Mouse (Mus musculus): ENCODE results near the gene Glis2. TPM values are rescaled to one million over a fixed set of nuclear protein-coding genes. Genes with fewer than 3 reads are reported as not detected.

The Glis2 gene
- polyA plus RNA-seq, 1 experiment from 2014 or later, result 31.3 TPM

DNA sequence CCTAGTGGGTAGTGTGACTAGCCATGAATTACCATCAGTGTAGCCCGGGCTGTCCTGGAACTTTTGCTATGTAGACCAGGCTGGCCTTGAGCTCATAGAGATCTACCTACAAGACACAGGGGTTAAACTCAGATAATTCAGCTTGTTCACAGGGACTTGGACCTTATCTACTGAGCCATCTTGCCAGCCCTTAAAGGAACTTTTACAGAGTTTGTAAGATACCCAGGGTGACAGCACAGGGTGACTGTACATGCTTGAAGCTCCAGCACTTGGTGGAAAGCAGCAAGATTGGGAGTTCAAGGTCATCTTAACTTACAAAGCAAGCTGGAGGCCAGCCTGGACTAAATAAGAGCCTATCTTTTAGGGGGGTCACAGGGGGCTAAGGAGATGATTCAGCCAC lies 39.0 kb upstream of the Glis2 start:
- no peaks in the 10 kb centered on the region; the same call in 1 of the 2 replicates for H3K36me3 ChIP-seq (ENCODE audit: control insufficient read depth, insufficient read depth, low read length)
- no peak overlapping the region for H3K9ac ChIP-seq (ENCODE audit: low read length)
- H3K4me3 ChIP-seq (ENCODE audit: low read depth, low read length), result no peak overlapping the region
- 89% methylated on average over 1 of the region's 1 CpGs for WGBS
- H3K27ac ChIP-seq (ENCODE audit: low read depth, low read length), result no peak overlapping the region
- H3K9me3 ChIP-seq (ENCODE audit: control insufficient read depth, low read length), result no peaks in the 10 kb centered on the region
- ATAC-seq (replicated peaks; ENCODE audit: low FRiP score), result no peak
- H3K27me3 ChIP-seq (ENCODE audit: control insufficient read depth, insufficient read depth, low read length), result no peaks in the 10 kb centered on the region
- H3K4me2 ChIP-seq (ENCODE audit: low read depth, low read length, severe bottlenecking), result no peak overlapping the region
- DNase-seq (ENCODE audit: low spot score), result no peak
- peaks cover 4% of the 10 kb centered on the region; the same call in 1 of the 2 replicates for H3K4me1 ChIP-seq (replicated peaks; ENCODE audit: control insufficient read depth, insufficient read depth, low read length)

GRCm38 (mm10) chr16:4557085-4557484 lies 37.4 kb upstream of the Glis2 start:
- Histone ChIP-seq H3K9ac (ENCODE audit: low read length) (peak overlapping the region; percentile 90), H3K27me3 (ENCODE audit: control insufficient read depth, insufficient read depth, low read length) (no peaks in the 10 kb centered on the region), H3K9me3 (ENCODE audit: control insufficient read depth, low read length) (no peaks in the 10 kb centered on the region), H3K4me1 (replicated peaks; ENCODE audit: control insufficient read depth, insufficient read depth, low read length) (peaks cover 4% of the 10 kb centered on the region; the same call in 1 of the 2 replicates), H3K4me3 (ENCODE audit: low read depth, low read length) (peak overlapping the region; percentile 78), H3K36me3 (ENCODE audit: control insufficient read depth, insufficient read depth, low read length) (no peaks in the 10 kb centered on the region; the same call in 1 of the 2 replicates), H3K27ac (ENCODE audit: low read depth, low read length) (no peak overlapping the region), H3K4me2 (ENCODE audit: low read depth, low read length, severe bottlenecking) (peak overlapping the region; percentile 92; the same call in 1 of the 2 replicates)
- no peak for DNase-seq (ENCODE audit: low spot score)
- ATAC-seq (replicated peaks; ENCODE audit: low FRiP score), result no peak
- 91% methylated on average over 1 of the region's 1 CpGs for WGBS

DNA sequence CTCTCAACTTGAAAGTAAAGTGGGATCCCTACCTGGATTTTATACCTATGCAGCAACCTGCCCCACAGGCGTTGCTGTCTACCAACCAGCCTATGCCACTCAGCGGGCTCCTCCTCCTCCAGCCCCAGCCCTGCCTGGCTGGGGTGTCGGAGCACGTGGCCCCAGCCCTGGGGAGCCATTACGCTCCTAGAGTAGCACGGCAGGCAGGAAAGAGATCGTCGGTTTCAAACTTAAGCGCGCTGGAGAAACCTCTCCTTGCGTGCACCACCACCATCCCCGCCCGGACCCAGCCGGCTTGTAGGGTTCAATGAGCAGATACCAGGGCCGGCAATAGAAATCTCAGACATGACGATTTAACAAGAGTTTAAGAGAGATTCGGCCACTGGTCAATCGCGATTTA lies 36.6 kb upstream of the Glis2 start:
- Histone ChIP-seq H3K4me1 (replicated peaks; ENCODE audit: control insufficient read depth, insufficient read depth, low read length) (peaks cover 4% of the 10 kb centered on the region; the same call in 1 of the 2 replicates), H3K9me3 (ENCODE audit: control insufficient read depth, low read length) (no peaks in the 10 kb centered on the region), H3K9ac (ENCODE audit: low read length) (peak overlapping the region; percentile 90), H3K4me2 (ENCODE audit: low read depth, low read length, severe bottlenecking) (peak overlapping the region; percentile 92), H3K27me3 (ENCODE audit: control insufficient read depth, insufficient read depth, low read length) (no peaks in the 10 kb centered on the region), H3K27ac (ENCODE audit: low read depth, low read length) (peak overlapping the region; percentile 92; the same call in 1 of the 2 replicates), H3K4me3 (ENCODE audit: low read depth, low read length) (peak overlapping the region; percentile 78), H3K36me3 (ENCODE audit: control insufficient read depth, insufficient read depth, low read length) (no peaks in the 10 kb centered on the region; the same call in 1 of the 2 replicates)
- peak; percentile 39 for ATAC-seq (replicated peaks; ENCODE audit: low FRiP score)
- under 1% methylated on average over 19 of the region's 19 CpGs for WGBS
- peak; percentile 74 for DNase-seq (ENCODE audit: low spot score)

DNA sequence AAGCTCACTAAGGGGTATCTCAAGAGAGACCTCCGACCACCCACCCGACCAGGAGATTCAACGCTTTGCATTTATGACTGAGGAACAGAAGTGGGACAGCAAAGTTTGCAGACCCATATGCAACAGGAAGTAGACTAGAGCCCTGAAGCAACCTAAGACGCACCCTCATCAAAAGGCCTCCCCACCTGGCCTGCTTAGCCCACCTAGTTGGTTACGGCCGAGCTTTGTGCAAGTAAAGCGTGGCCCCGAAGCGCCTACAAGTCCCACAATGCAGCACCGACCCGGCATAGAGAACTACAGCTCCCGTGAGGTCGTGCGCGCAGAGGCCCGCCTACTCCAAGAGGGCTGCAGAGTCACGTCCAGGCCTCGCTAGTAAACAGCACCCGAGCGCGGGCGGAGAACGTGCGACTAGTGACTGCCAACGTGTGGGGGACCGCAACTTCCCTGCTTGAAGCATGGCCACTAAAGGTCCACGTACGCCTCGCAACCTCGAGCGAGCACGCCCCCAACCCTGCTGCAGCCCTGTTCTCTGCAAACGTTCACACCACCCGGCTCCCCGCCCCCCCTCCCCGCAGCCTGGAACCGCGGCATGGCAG lies 36.0 kb upstream of the Glis2 start:
- peak overlapping the region; percentile 92 for H3K27ac ChIP-seq (ENCODE audit: low read depth, low read length)
- WGBS, result under 1% methylated on average over 38 of the region's 38 CpGs
- peak; percentile 93 for ATAC-seq (replicated peaks; ENCODE audit: low FRiP score)

GRCm38 (mm10) chr16:4558980-4559631 lies 35.4 kb upstream of the Glis2 start:
- Histone ChIP-seq H3K9me3 (ENCODE audit: control insufficient read depth, low read length) (no peaks in the 10 kb centered on the region), H3K27ac (ENCODE audit: low read depth, low read length) (peak overlapping the region; percentile 92), H3K36me3 (ENCODE audit: control insufficient read depth, insufficient read depth, low read length) (no peaks in the 10 kb centered on the region; the same call in 1 of the 2 replicates), H3K27me3 (ENCODE audit: control insufficient read depth, insufficient read depth, low read length) (no peaks in the 10 kb centered on the region), H3K9ac (ENCODE audit: low read length) (peak overlapping the region; percentile 90), H3K4me2 (ENCODE audit: low read depth, low read length, severe bottlenecking) (peak overlapping the region; percentile 92), H3K4me3 (ENCODE audit: low read depth, low read length) (peak overlapping the region; percentile 78), H3K4me1 (replicated peaks; ENCODE audit: control insufficient read depth, insufficient read depth, low read length) (peaks cover 4% of the 10 kb centered on the region; the same call in 1 of the 2 replicates)
- 1% methylated on average over 43 of the region's 43 CpGs for WGBS
- peak; percentile 78 for DNase-seq (ENCODE audit: low spot score)
- ATAC-seq (replicated peaks; ENCODE audit: low FRiP score), result peak; percentile 43

More for the DNA sequence above, 36.0 kb upstream of the Glis2 start:
- H3K36me3 ChIP-seq (ENCODE audit: control insufficient read depth, insufficient read depth, low read length), result no peaks in the 10 kb centered on the region; the same call in 1 of the 2 replicates
- H3K4me3 ChIP-seq (ENCODE audit: low read depth, low read length), result peak overlapping the region; percentile 78
- peak overlapping the region; percentile 90 for H3K9ac ChIP-seq (ENCODE audit: low read length)
- DNase-seq (ENCODE audit: low spot score), result peak; percentile 95
- peaks cover 4% of the 10 kb centered on the region; the same call in 1 of the 2 replicates for H3K4me1 ChIP-seq (replicated peaks; ENCODE audit: control insufficient read depth, insufficient read depth, low read length)
- H3K9me3 ChIP-seq (ENCODE audit: control insufficient read depth, low read length), result no peaks in the 10 kb centered on the region
- peak overlapping the region; percentile 92 for H3K4me2 ChIP-seq (ENCODE audit: low read depth, low read length, severe bottlenecking)
- H3K27me3 ChIP-seq (ENCODE audit: control insufficient read depth, insufficient read depth, low read length), result no peaks in the 10 kb centered on the region

- Histone ChIP-seq H3K4me2 (ENCODE audit: low read depth, low read length, severe bottlenecking) (peak within 1 kb of the TSS; percentile 92), H3K27ac (ENCODE audit: low read depth, low read length) (peak within 1 kb of the TSS; percentile 92), H3K9ac (ENCODE audit: low read length) (peak within 1 kb of the TSS; percentile 90), H3K27me3 (ENCODE audit: control insufficient read depth, insufficient read depth, low read length) (no peaks in the 10 kb centered on the region), H3K9me3 (ENCODE audit: control insufficient read depth, low read length) (no peaks in the 10 kb centered on the region), H3K4me3 (ENCODE audit: low read depth, low read length) (peak within 1 kb of the TSS; percentile 78), H3K36me3 (ENCODE audit: control insufficient read depth, insufficient read depth, low read length) (no peaks in the 10 kb centered on the region; the same call in 1 of the 2 replicates), H3K4me1 (replicated peaks; ENCODE audit: control insufficient read depth, insufficient read depth, low read length) (peaks cover 4% of the 10 kb centered on the region; the same call in 1 of the 2 replicates)
- peak; percentile 23 for ATAC-seq (replicated peaks; ENCODE audit: low FRiP score)
- under 1% methylated on average over 17 of the region's 17 CpGs for WGBS
- DNase-seq (ENCODE audit: low spot score), result peak; percentile 94
Observed at GRCm38 (mm10) chr16:4559715-4560144, 34.8 kb upstream of the Glis2 start, which contains the start of gene Tfap4. TSS of gene Tfap4 (minus strand) at chr16:4559854.

- Histone ChIP-seq H3K4me3 (ENCODE audit: low read depth, low read length) (peak overlapping the region; percentile 78), H3K36me3 (ENCODE audit: control insufficient read depth, insufficient read depth, low read length) (no peaks in the 10 kb centered on the region; the same call in 1 of the 2 replicates), H3K9me3 (ENCODE audit: control insufficient read depth, low read length) (no peaks in the 10 kb centered on the region), H3K27me3 (ENCODE audit: control insufficient read depth, insufficient read depth, low read length) (no peaks in the 10 kb centered on the region), H3K4me2 (ENCODE audit: low read depth, low read length, severe bottlenecking) (peak overlapping the region; percentile 92), H3K27ac (ENCODE audit: low read depth, low read length) (peak overlapping the region; percentile 92), H3K4me1 (replicated peaks; ENCODE audit: control insufficient read depth, insufficient read depth, low read length) (peaks cover 4% of the 10 kb centered on the region; the same call in 1 of the 2 replicates), H3K9ac (ENCODE audit: low read length) (peak overlapping the region; percentile 90)
- ATAC-seq (replicated peaks; ENCODE audit: low FRiP score) (peak; percentile 49), DNase-seq (ENCODE audit: low spot score) (peak; percentile 85)
- WGBS, result 2% methylated on average over 37 of the region's 43 CpGs
Observed at GRCm38 (mm10) chr16:4560145-4560952, 34.2 kb upstream of the Glis2 start.

- DNase-seq (ENCODE audit: low spot score), result peak; percentile 92
- Histone ChIP-seq H3K4me3 (ENCODE audit: low read depth, low read length) (no peak overlapping the region), H3K4me1 (replicated peaks; ENCODE audit: control insufficient read depth, insufficient read depth, low read length) (no peaks in the 10 kb centered on the region), H3K4me2 (ENCODE audit: low read depth, low read length, severe bottlenecking) (no peak overlapping the region), H3K36me3 (ENCODE audit: control insufficient read depth, insufficient read depth, low read length) (no peaks in the 10 kb centered on the region), H3K9me3 (ENCODE audit: control insufficient read depth, low read length) (no peaks in the 10 kb centered on the region), H3K27ac (ENCODE audit: low read depth, low read length) (no peak overlapping the region), H3K27me3 (ENCODE audit: control insufficient read depth, insufficient read depth, low read length) (no peaks in the 10 kb centered on the region), H3K9ac (ENCODE audit: low read length) (no peak overlapping the region)
- WGBS, result 19% methylated on average over 4 of the region's 4 CpGs
- ATAC-seq (replicated peaks; ENCODE audit: low FRiP score), result peak; percentile 58; the same call in 1 of the 2 replicates
Observed at GRCm38 (mm10) chr16:4567912-4568311, 26.6 kb upstream of the Glis2 start.

All from forebrain, embryonic 11.5 days (tissue).